Mouse (Mus musculus): ENCODE data around the gene Ssbp2. TPM values are rescaled to one million over a fixed set of nuclear protein-coding genes. Genes with fewer than 3 reads are reported as not detected.

The Ssbp2 gene
- total and polyA plus RNA-seq, 3 experiments, result 24.7 to 98.3 (median 40.8) TPM

- H3K4me1 ChIP-seq (ENCODE audit: insufficient read depth, low read depth, low read length), result no peaks in the 10 kb centered on the region
- no peaks in the 10 kb centered on the region for H3K36me3 ChIP-seq (replicated peaks)
- peaks cover 23% of the 10 kb centered on the region; the same call in 1 of the 2 replicates for H3K27me3 ChIP-seq (ENCODE audit: insufficient read depth, low read length)
- no peak for DNase-seq (ENCODE audit: low spot score)
- ATAC-seq (ENCODE audit: extremely low read depth, insufficient number of reproducible peaks, low FRiP score, poor library complexity, severe bottlenecking), result no peak
- TF ChIP-seq GATA2 (IDR thresholded peaks at IDR 0.05; ENCODE audit: borderline replicate concordance, low read depth, low read length), result no peak
- no peak for TF ChIP-seq TAL1 (conservative IDR thresholded peaks at IDR 0.05; ENCODE audit: low read depth, low read length)
- TF ChIP-seq POLR2AphosphoS5 (IDR thresholded peaks at IDR 0.05; ENCODE audit: insufficient replicate concordance, low read depth, low read length), result no peak
- TF ChIP-seq CTCF (IDR thresholded peaks at IDR 0.05; ENCODE audit: low read depth, low read length), result no peak
- no peak for TF ChIP-seq GATA1 (IDR thresholded peaks at IDR 0.05; ENCODE audit: borderline replicate concordance, low read length)
- no peak overlapping the region for H3K4me3 ChIP-seq (ENCODE audit: low read depth, low read length)
- no peaks in the 10 kb centered on the region for H3K9me3 ChIP-seq (replicated peaks)
Observed at GRCm38 (mm10) chr13:91740851-91741250, 280.8 kb downstream of the Ssbp2 start.

DNA sequence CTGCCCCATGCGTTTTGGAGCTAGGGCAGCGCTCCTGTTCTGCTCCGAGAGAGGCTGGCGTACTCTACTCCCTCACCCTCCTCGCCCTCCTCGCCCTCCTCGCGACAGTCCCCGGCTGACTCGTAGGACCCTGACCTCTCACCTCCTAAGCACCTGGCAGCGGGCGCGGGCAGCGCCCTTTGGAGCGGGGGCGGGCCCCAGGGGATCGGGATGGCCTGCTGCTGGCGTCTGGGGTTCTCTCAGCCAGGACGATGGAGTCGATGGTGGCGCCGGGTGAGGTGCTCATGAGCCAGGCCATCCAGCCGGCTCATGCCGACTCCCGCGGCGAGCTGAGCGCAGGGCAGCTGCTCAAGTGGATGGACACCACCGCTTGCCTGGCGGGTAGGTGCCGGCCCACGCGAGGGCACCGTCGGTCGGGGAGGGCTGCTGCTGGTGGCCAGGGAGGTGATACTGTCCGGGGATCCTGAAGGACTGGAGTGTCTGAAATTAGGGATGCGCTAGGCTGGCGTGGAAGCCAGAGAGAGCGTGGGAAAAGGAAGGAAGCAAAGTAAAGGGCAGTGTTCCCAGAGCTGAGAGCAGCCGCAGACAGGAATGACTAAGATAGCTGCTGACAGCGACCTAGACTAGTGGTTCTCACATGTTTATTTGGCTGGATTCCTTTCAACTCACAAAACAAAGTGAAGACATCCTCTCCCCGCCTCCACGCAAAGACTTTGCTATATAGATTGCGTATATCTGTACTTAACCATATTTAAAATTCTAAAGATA, 281.4 kb downstream of the Ssbp2 start, which contains the start of gene Acot12:
TSS of gene Acot12 (plus strand) at position 233 of the 768 bp plus-strand sequence.
- Histone ChIP-seq H3K4me1 (ENCODE audit: insufficient read depth, low read depth, low read length) (no peaks in the 10 kb centered on the region), H3K27me3 (ENCODE audit: insufficient read depth, low read length) (peaks cover 23% of the 10 kb centered on the region; the same call in 1 of the 2 replicates), H3K36me3 (replicated peaks) (no peaks in the 10 kb centered on the region), H3K9me3 (replicated peaks) (no peaks in the 10 kb centered on the region), H3K4me3 (ENCODE audit: low read depth, low read length) (no peak within 1 kb of the TSS)
- TF ChIP-seq GATA2 (IDR thresholded peaks at IDR 0.05; ENCODE audit: borderline replicate concordance, low read depth, low read length) (no peak), TAL1 (conservative IDR thresholded peaks at IDR 0.05; ENCODE audit: low read depth, low read length) (no peak), CTCF (IDR thresholded peaks at IDR 0.05; ENCODE audit: low read depth, low read length) (no peak), POLR2AphosphoS5 (IDR thresholded peaks at IDR 0.05; ENCODE audit: insufficient replicate concordance, low read depth, low read length) (no peak), GATA1 (IDR thresholded peaks at IDR 0.05; ENCODE audit: borderline replicate concordance, low read length) (no peak)
- DNase-seq (ENCODE audit: low spot score) (no peak), ATAC-seq (ENCODE audit: extremely low read depth, insufficient number of reproducible peaks, low FRiP score, poor library complexity, severe bottlenecking) (no peak)

GRCm38 (mm10) chr13:91743180-91743579, 283.1 kb downstream of the Ssbp2 start:
- Histone ChIP-seq H3K4me1 (ENCODE audit: insufficient read depth, low read depth, low read length) (no peaks in the 10 kb centered on the region), H3K36me3 (replicated peaks) (no peaks in the 10 kb centered on the region), H3K27me3 (ENCODE audit: insufficient read depth, low read length) (peaks cover 18% of the 10 kb centered on the region; the same call in 1 of the 2 replicates), H3K9me3 (replicated peaks) (no peaks in the 10 kb centered on the region; the same call in 1 of the 2 replicates), H3K4me3 (ENCODE audit: low read depth, low read length) (no peak overlapping the region)
- no peak for TF ChIP-seq POLR2AphosphoS5 (IDR thresholded peaks at IDR 0.05; ENCODE audit: insufficient replicate concordance, low read depth, low read length)
- TF ChIP-seq GATA2 (IDR thresholded peaks at IDR 0.05; ENCODE audit: borderline replicate concordance, low read depth, low read length), result no peak
- TF ChIP-seq CTCF (IDR thresholded peaks at IDR 0.05; ENCODE audit: low read depth, low read length), result no peak
- TF ChIP-seq GATA1 (IDR thresholded peaks at IDR 0.05; ENCODE audit: borderline replicate concordance, low read length), result no peak
- TF ChIP-seq TAL1 (conservative IDR thresholded peaks at IDR 0.05; ENCODE audit: low read depth, low read length), result no peak
- ATAC-seq (ENCODE audit: extremely low read depth, insufficient number of reproducible peaks, low FRiP score, poor library complexity, severe bottlenecking) (no peak), DNase-seq (ENCODE audit: low spot score) (no peak)

DNA sequence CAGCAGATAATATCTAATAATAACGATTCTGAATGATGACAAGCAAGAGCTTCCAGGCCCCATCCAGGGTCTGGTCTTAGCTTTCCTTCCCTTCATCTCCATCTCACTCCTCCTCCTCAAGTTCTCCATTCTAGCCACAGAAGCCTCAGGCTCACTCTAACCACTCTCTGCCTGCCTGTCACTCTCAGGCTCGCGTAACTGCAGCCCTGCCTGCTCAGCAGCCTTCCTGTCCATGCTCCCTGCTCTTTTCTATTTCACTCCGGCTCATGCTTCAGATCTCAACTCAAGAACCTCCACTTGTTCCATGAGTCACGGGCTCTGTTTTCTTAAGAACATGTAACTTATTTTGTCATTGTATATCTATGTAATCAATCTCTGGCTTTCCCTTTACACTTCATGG, 286.4 kb downstream of the Ssbp2 start:
- no peaks in the 10 kb centered on the region; the same call in 1 of the 2 replicates for H3K9me3 ChIP-seq (replicated peaks)
- H3K36me3 ChIP-seq (replicated peaks), result no peaks in the 10 kb centered on the region
- no peak for TF ChIP-seq TAL1 (conservative IDR thresholded peaks at IDR 0.05; ENCODE audit: low read depth, low read length)
- TF ChIP-seq GATA1 (IDR thresholded peaks at IDR 0.05; ENCODE audit: borderline replicate concordance, low read length), result no peak
- TF ChIP-seq POLR2AphosphoS5 (IDR thresholded peaks at IDR 0.05; ENCODE audit: insufficient replicate concordance, low read depth, low read length), result no peak
- TF ChIP-seq CTCF (IDR thresholded peaks at IDR 0.05; ENCODE audit: low read depth, low read length), result no peak
- no peak for TF ChIP-seq GATA2 (IDR thresholded peaks at IDR 0.05; ENCODE audit: borderline replicate concordance, low read depth, low read length)
- peaks cover 6% of the 10 kb centered on the region; the same call in 1 of the 2 replicates for H3K27me3 ChIP-seq (ENCODE audit: insufficient read depth, low read length)
- DNase-seq (ENCODE audit: low spot score), result no peak
- ATAC-seq (ENCODE audit: extremely low read depth, insufficient number of reproducible peaks, low FRiP score, poor library complexity, severe bottlenecking), result no peak
- H3K4me3 ChIP-seq (ENCODE audit: low read depth, low read length), result no peak overlapping the region
- no peaks in the 10 kb centered on the region for H3K4me1 ChIP-seq (ENCODE audit: insufficient read depth, low read depth, low read length)

- H3K27me3 ChIP-seq (ENCODE audit: insufficient read depth, low read length), result peaks cover 3% of the 10 kb centered on the region; the same call in 1 of the 2 replicates
- no peaks in the 10 kb centered on the region for H3K4me1 ChIP-seq (ENCODE audit: insufficient read depth, low read depth, low read length)
- no peaks in the 10 kb centered on the region for H3K36me3 ChIP-seq (replicated peaks)
- DNase-seq (ENCODE audit: low spot score), result no peak
- H3K4me3 ChIP-seq (ENCODE audit: low read depth, low read length), result no peak overlapping the region
- TF ChIP-seq POLR2AphosphoS5 (IDR thresholded peaks at IDR 0.05; ENCODE audit: insufficient replicate concordance, low read depth, low read length) (no peak), CTCF (IDR thresholded peaks at IDR 0.05; ENCODE audit: low read depth, low read length) (no peak), GATA2 (IDR thresholded peaks at IDR 0.05; ENCODE audit: borderline replicate concordance, low read depth, low read length) (no peak), TAL1 (conservative IDR thresholded peaks at IDR 0.05; ENCODE audit: low read depth, low read length) (no peak), GATA1 (IDR thresholded peaks at IDR 0.05; ENCODE audit: borderline replicate concordance, low read length) (no peak)
- no peak for ATAC-seq (ENCODE audit: extremely low read depth, insufficient number of reproducible peaks, low FRiP score, poor library complexity, severe bottlenecking)
- H3K9me3 ChIP-seq (replicated peaks), result no peaks in the 10 kb centered on the region; the same call in 1 of the 2 replicates
Observed at GRCm38 (mm10) chr13:91748401-91748800, 288.3 kb downstream of the Ssbp2 start.

GRCm38 (mm10) chr13:91749981-91750380, 289.9 kb downstream of the Ssbp2 start:
- Histone ChIP-seq H3K36me3 (replicated peaks) (no peaks in the 10 kb centered on the region), H3K4me3 (ENCODE audit: low read depth, low read length) (no peak overlapping the region), H3K27me3 (ENCODE audit: insufficient read depth, low read length) (peaks cover 5% of the 10 kb centered on the region; the same call in 1 of the 2 replicates), H3K4me1 (ENCODE audit: insufficient read depth, low read depth, low read length) (no peaks in the 10 kb centered on the region), H3K9me3 (replicated peaks) (no peaks in the 10 kb centered on the region; the same call in 1 of the 2 replicates)
- TF ChIP-seq GATA2 (IDR thresholded peaks at IDR 0.05; ENCODE audit: borderline replicate concordance, low read depth, low read length) (no peak), GATA1 (IDR thresholded peaks at IDR 0.05; ENCODE audit: borderline replicate concordance, low read length) (no peak), CTCF (IDR thresholded peaks at IDR 0.05; ENCODE audit: low read depth, low read length) (no peak)
- no peak for DNase-seq (ENCODE audit: low spot score)
- no peak for ATAC-seq (ENCODE audit: extremely low read depth, insufficient number of reproducible peaks, low FRiP score, poor library complexity, severe bottlenecking)

Other genes with a start within 250 kb of the Ssbp2 start
- gene Atg10, start 236.3 kb upstream of the Ssbp2 start, total RNA-seq (2014; fragmentation: Nextera tagmentation), result 19.5 and 23.3 TPM in 2 replicates
- 9.4 and 10.1 TPM in 2 replicates for gene Atg10, start 236.3 kb upstream of the Ssbp2 start, total RNA-seq (2017)
- gene Atg10, start 236.3 kb upstream of the Ssbp2 start, polyA plus RNA-seq (2012), result 0.10 and 0.28 TPM in 2 replicates

All from G1E (cell line).